Mouse (Mus musculus): Measurements from ENCODE around the gene Acp7. TPM values are rescaled to one million over a fixed set of nuclear protein-coding genes. Genes with fewer than 3 reads are reported as not detected.

Acp7 gene
- polyA plus RNA-seq, 1 experiment = not detected

GRCm38 (mm10) chr7:28557708-28558107, 73.4 kb downstream of the Acp7 start:
- Histone ChIP-seq H3K27ac (ENCODE audit: insufficient read depth, low read depth, low read length) (no peak overlapping the region), H3K27me3 (replicated peaks; ENCODE audit: control insufficient read depth, insufficient read depth, low read length) (no peaks in the 10 kb centered on the region), H3K4me1 (ENCODE audit: control insufficient read depth, insufficient read depth, low read length) (no peaks in the 10 kb centered on the region), H3K4me3 (ENCODE audit: insufficient read depth, low read depth, low read length) (no peak overlapping the region), H3K36me3 (ENCODE audit: control insufficient read depth, insufficient read depth, low read length) (no peaks in the 10 kb centered on the region; the same call in 1 of the 2 replicates)
- DNase-seq = no peak
- TF ChIP-seq POLR2A (IDR thresholded peaks at IDR 0.05; ENCODE audit: low read depth, low read length) = no peak
- WGBS = 78% methylated on average over 6 of the region's 6 CpGs

Other genes starting within 250 kb of the Acp7 start
- gene Med29, start 238.6 kb downstream of the Acp7 start, polyA plus RNA-seq (2012; rRNA removed) = 71.9 and 72.1 TPM in 2 replicates
- 72.6 and 78.4 TPM in 2 replicates for gene Paf1, start 238.4 kb downstream of the Acp7 start, polyA plus RNA-seq (2012; rRNA removed)
- 8.4 and 14.5 TPM in 2 replicates for gene Gmfg, start 193.9 kb downstream of the Acp7 start, polyA plus RNA-seq (2012; rRNA removed)
- gene Lrfn1, start 179.4 kb downstream of the Acp7 start, polyA plus RNA-seq (2012; rRNA removed) = 2.5 and 3.1 TPM in 2 replicates
- gene Ifnl2, start 120.9 kb downstream of the Acp7 start, polyA plus RNA-seq (2012; rRNA removed) = not detected in 2 replicates
- not detected in 2 replicates for gene Ifnl3, start 108.5 kb downstream of the Acp7 start, polyA plus RNA-seq (2012; rRNA removed)
- gene Sycn, start 90.4 kb downstream of the Acp7 start, polyA plus RNA-seq (2012; rRNA removed) = 12.4 and 13.3 TPM in 2 replicates
- gene Nccrp1, start 84.1 kb downstream of the Acp7 start, polyA plus RNA-seq (2012; rRNA removed) = 57.2 and 85.4 TPM in 2 replicates
- 67.0 and 79.0 TPM in 2 replicates for gene Samd4b, start 33.2 kb downstream of the Acp7 start, polyA plus RNA-seq (2012; rRNA removed)
- 36.9 and 41.8 TPM in 2 replicates for gene Pak4, start 33.1 kb downstream of the Acp7 start, polyA plus RNA-seq (2012; rRNA removed)
- gene Fbxo27, start 61.5 kb upstream of the Acp7 start, polyA plus RNA-seq (2012; rRNA removed) = 1.1 and 1.6 TPM in 2 replicates
- gene Fbxo17, start 85.5 kb upstream of the Acp7 start, polyA plus RNA-seq (2012; rRNA removed) = 1.1 and 1.3 TPM in 2 replicates
- gene Mrps12, start 110.5 kb upstream of the Acp7 start, polyA plus RNA-seq (2012; rRNA removed) = 79.8 and 96.7 TPM in 2 replicates
- gene Sars2, start 110.7 kb upstream of the Acp7 start, polyA plus RNA-seq (2012; rRNA removed) = 19.4 and 22.9 TPM in 2 replicates
- gene Ccer2, start 124.8 kb upstream of the Acp7 start, polyA plus RNA-seq (2012; rRNA removed) = not detected in 2 replicates
- 99.8 and 103 TPM in 2 replicates for gene Sirt2, start 135.4 kb upstream of the Acp7 start, polyA plus RNA-seq (2012; rRNA removed)
- 37.9 and 41.6 TPM in 2 replicates for gene Nfkbib, start 136.2 kb upstream of the Acp7 start, polyA plus RNA-seq (2012; rRNA removed)
- 2.9 and 5.9 TPM in 2 replicates for gene Rinl, start 157.6 kb upstream of the Acp7 start, polyA plus RNA-seq (2012; rRNA removed)
- 172 and 214 TPM in 2 replicates for gene Hnrnpl, start 177.2 kb upstream of the Acp7 start, polyA plus RNA-seq (2012; rRNA removed)
- gene Ech1, start 193.9 kb upstream of the Acp7 start, polyA plus RNA-seq (2012; rRNA removed) = 865 and 950 TPM in 2 replicates
- gene Lgals4, start 202.5 kb upstream of the Acp7 start, polyA plus RNA-seq (2012; rRNA removed) = 22.8 and 25.0 TPM in 2 replicates
- 1.1 and 1.6 TPM in 2 replicates for gene Lgals7, start 232.5 kb upstream of the Acp7 start, polyA plus RNA-seq (2012; rRNA removed)

Measured in kidney, adult 2 months (tissue).